Mouse (Mus musculus) thymus, postnatal 10 days (tissue): ENCODE results near the gene Fscn1.

ENCODE experiments used
- DNase-seq, 2 experiments: peaks; one replicate each; pipeline ENCODE4 v3.0.0; 2021; ENCODE audit warnings: low spot score in 2 of 2

Gene Fscn1

DNA sequence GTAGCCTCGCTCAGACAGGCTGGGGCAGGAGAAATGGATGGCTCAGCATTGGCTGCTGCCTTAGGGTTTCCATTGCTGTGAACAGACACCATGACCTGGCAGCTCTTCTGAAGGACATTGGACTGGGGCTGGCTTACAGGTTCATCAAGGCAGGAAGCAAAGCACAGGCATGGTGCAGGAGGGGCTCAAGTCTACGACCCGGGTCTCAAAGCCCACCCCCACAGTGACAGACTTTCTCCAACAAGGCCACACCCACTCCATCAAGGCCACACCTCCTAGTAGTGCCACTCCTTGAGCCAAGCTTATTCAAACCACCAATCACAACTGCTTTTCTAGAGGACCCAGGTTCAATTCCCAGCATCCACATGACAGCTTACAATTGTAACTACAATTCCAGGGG, 13.8 kb downstream of the Fscn1 start:
- DNase-seq: no peak

GRCm38 (mm10) chr5:142974598-142975121, 14.5 kb downstream of the Fscn1 start:
- DNase-seq: peak; percentile 7 to 19

GRCm38 (mm10) chr5:142976516-142976915, 16.4 kb downstream of the Fscn1 start:
- no peak for DNase-seq

DNA sequence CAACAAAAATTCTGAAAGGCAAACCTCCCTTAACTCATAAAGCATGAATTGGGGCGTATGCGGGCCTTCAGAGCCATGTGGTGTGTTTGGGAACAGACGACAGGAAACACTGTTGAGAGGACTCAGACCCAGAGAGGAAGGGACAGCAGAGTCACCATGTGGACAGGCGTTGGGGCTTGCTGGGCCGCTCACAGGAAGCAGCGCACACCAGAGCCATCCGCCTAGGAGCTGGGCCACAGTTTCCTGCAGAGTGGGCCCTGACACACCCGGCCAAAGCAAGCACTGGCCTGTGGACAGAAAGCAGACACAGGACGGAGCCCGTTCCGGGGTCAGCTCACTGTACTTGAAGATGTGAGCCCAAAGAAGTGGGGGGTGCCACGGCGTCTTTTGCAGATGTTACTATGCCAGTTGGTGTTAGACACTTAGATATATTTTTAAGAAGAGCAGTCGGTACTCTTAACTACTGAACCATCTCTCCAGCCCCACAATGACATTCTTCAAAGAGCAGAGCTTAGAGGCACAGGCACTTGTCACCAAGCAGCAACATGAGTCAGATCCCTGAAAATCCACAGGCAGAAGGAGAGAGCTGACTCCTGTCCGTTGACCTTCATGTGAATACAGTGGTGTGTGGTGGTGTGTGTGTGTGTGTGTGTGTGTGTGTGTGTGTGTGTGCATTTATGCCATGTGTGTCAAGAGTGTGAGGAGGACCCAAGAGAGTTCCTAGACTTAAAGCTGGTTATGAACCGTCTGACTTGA, 22.1 kb downstream of the Fscn1 start:
- no peak for DNase-seq

- DNase-seq: no peak
Observed at GRCm38 (mm10) chr5:142983174-142983573, 23.0 kb downstream of the Fscn1 start.

GRCm38 (mm10) chr5:142984271-142984670, 24.1 kb downstream of the Fscn1 start:
- no peak for DNase-seq

DNA sequence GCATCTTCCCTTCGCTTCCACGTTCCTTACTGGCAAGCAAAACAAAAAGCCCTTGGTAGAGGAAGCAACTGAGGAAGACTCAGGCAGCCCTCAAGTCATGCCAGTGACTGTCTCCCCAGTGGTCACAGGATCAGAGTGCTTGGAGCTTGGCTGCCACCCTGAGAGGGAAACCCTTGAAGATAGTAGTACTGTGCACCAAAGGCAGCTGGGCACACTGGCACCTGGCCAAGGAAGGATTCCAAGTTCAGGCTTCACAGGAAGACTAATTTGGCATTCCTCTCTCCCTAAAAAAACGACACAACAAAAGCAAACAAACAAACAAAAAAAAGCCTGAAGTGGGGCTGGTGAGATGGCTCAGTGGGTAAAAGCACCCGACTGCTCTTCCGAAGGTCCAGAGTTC, 28.4 kb downstream of the Fscn1 start:
- DNase-seq: no peak

DNA sequence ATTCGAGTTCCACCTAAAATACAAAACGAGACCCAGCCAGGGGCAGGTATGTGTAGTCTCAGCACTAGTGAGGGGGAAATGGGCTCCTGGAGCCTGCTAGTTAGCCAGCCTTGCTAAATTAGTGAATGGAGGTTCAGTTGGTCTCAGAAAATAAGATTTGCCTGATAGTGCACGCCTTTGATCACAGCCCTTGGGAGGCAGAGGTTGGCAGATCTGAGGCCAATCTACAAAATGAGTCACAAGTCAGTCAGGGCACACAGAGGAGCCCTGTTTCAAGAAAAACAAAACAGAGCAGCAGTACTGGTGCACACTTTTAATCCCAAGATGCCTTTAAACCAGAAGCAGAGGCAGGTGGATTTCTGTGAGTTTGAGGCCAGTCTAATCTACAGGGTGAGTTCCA, 29.0 kb downstream of the Fscn1 start:
- no peak for DNase-seq

DNA sequence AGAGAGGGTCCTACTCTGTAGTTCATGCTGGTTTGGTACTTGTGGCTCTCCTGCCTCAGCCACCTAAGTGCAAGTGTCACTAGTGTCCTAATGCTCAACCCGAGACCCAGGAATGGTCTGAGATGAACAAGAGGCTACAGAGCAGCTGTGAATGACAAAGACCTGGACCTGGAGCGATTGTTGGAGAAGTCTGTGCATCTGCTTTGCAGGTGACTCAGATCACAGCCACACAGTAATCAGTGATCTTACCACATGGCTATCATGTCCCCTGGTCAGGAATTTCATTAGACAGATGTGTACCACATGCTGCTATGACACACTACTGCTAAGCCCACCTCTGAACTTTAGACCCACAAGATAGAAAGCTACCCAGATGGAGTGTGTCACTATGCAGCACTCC, 34.6 kb downstream of the Fscn1 start:
- no peak for DNase-seq

DNA sequence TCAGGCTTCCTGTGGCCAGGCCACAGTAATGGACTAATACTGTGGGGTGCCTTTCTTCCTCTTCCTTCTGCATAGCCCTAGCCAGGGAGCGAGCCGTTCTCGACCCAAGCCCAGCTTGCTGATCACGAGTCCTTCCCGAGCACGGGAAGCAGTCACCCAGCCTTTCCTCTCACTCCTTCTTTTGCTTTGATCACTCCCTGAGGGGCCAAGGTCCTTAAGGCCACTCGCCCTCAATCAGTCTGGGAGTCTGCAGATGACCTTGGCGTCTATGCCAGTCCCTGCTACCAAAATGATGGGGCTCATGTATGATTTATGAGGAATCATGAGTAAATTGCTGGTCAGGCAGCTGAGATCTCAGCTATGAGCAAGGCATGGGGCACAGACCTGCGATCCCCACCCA, 37.4 kb downstream of the Fscn1 start:
- no peak for DNase-seq

DNA sequence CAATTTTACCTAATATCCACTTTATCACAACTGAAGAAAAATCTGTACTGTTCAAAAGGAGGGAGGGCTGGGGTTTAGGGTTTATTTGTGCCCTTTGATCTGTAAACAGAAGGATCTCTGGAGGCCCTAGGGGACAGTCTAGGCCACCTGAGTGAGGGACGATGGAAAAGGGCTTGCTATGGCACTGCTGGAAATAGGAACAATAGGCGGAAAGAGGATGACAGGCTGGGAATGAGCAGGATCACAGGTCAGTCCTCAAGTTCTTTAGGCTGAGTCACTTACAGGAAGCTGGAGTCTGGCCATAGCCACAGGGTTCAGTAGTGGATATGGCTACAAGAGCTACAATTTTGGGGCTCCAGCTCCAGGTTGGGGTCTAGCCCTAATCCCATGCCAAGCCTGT, 38.0 kb downstream of the Fscn1 start:
- DNase-seq: no peak

GRCm38 (mm10) chr5:143000091-143000490, 39.9 kb downstream of the Fscn1 start:
- no peak for DNase-seq

DNA sequence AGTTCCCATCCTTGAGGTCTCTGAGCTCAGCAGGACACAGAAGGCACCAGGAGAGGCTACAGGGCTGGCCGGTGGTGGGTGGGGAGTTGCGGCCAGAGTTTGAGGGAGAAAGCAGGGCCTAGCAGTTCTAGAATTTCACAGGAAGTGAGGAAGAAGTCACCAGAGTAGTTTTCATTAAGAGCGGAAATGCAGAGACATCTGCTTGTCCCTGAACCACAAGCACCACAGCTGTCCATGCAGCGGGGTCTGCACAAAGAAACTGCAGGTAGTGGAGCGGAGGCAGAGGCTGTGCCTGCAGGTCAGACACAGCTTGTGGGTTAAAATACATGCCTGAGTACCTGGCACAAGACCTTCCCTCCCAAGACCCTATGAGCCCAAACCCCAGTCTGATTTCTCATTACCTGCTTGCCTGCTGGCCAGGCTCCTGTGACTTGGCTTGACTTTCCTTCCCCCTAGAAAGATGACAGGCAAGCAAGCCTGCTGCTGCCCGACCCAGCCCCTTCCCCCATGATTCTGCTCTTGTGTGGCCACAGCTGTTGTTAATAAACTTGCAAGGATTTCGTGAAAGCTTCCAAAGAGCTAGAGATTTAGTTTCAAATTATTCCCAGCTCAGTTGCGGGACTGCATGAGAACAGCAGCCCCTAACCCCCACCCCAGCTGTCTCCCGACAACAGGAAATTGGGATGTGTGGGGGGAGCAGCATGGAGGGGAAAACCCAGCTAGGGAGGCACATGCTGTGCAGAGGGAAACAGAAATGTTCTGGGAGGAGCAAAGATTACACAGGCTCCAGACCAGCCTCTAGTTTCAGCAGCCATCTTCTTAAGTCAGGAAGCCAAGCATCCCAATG, 40.7 kb downstream of the Fscn1 start:
- DNase-seq: no peak

DNA sequence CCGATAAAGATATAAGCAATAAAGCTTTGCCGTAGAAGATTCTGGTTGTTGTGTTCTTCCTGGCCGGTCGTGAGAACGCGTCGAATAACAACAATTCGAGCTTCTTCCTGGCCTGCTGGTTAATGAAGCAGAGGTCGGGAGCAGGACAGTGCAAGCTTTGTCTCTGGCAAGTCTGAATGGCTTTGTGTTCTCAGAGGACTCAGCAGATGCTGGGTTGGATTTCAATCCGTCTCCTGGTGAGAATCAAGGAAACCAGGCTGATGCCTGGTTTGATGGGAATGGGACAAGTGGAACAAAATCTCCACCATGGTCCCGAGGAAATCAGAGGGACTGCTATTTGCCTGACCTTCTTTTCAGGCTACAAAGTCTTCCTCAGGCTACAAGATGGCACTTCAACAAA, 49.2 kb downstream of the Fscn1 start:
- DNase-seq: no peak

DNA sequence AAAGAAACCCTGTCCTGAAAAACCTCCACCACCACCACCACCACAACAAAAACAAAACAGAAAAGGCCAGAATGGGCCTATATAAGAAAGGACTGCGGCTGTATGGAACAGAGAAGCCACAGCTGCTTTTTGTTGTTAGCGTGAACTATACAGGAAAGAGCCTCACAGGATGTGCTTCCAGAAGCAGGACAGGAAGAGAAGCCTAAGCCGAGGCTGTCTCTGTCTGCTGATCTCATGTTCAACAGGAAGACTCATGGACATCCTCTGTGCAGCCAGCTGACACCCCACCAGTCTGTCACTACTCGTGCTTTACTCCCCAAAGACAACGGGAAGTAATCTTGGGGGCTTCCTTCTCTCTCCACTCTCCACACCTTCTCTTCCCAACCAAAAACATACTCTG, 57.3 kb downstream of the Fscn1 start:
- no peak for DNase-seq
